Mouse (Mus musculus) lung, embryonic 14.5 days (tissue): ENCODE results near the gene Spire2. TPM values are rescaled to one million over a fixed set of nuclear protein-coding genes. Genes with fewer than 3 reads are reported as not detected.
A peak's percentile ranks its signal among the peaks of the same experiment; 100 is the strongest.

Source experiments
- ATAC-seq: fragments of 200-750 bp; cut with Nextera tagmentation; 2 replicates; pipeline ENCODE4 v1.8.0; 2017; ENCODE audit warnings: mild to moderate bottlenecking, moderate TSS enrichment, moderate library complexity; ENCODE audit not compliant: insufficient read depth
- DNase-seq: peaks from one replicate; pipeline ENCODE4 v3.0.0-alpha.2; 2015
- H3K27ac ChIP-seq: fragments of 300-500 bp; sonication (generic); 2 replicates; pipeline ENCODE4 v1.5.1; 2014; ENCODE audit warnings: low read depth, mild to moderate bottlenecking, moderate library complexity
- H3K27me3 ChIP-seq: fragments of 300-500 bp; sonication (generic); 2 replicates; pipeline ENCODE4 v1.6.1; 2014; ENCODE audit warnings: low read length, control low read depth; ENCODE audit not compliant: insufficient read depth
- H3K36me3 ChIP-seq: fragments of 300-500 bp; sonication (generic); 2 replicates; pipeline ENCODE4 v1.6.1; 2014; ENCODE audit warnings: control low read depth; ENCODE audit not compliant: insufficient read depth
- H3K4me1 ChIP-seq: fragments of 300-500 bp; sonication (generic); 2 replicates; pipeline ENCODE4 v1.6.1; 2014; ENCODE audit warnings: antibody characterized with exemption, control low read depth; ENCODE audit not compliant: insufficient read depth
- H3K4me2 ChIP-seq: fragments of 300-500 bp; sonication (generic); 2 replicates; pipeline ENCODE4 v1.6.1; 2014; ENCODE audit warnings: mild to moderate bottlenecking
- H3K4me3 ChIP-seq: fragments of 300-500 bp; sonication (generic); 2 replicates; pipeline ENCODE4 v1.5.1; 2014; ENCODE audit warnings: low read depth, low read length
- H3K9ac ChIP-seq: fragments of 300-500 bp; sonication (generic); 2 replicates; pipeline ENCODE4 v1.6.1; 2014
- H3K9me3 ChIP-seq: fragments of 300-500 bp; sonication (generic); 2 replicates; pipeline ENCODE4 v1.6.1; 2016; ENCODE audit warnings: low read depth, low read length, control low read depth
- CTCF ChIP-seq: IDR thresholded peaks from 2 replicates; pipeline ENCODE4 v1.5.1; 2016; ENCODE audit warnings: antibody characterized with exemption, low read depth
- WGBS: fragments of 180-500 bp; shearing (Covaris S2); extraction: QIAGEN DNeasy Blood & Tissue Kit; methylation state at CpG from one replicate; pipeline ENCODE4 v1.1.7; 2014; 5-methylcytosine and 5-hydroxymethylcytosine counted together
- polyA plus RNA-seq: library from polyadenylated mRNA; unstranded; fragments of >200 nt; fragmentation: Nextera tagmentation; extraction: Ambion mirVana; gene quantifications from 2 replicates; pipeline ENCODE4 v1.2.1, GENCODE M21; 2014

Spire2 gene
- polyA plus RNA-seq, 1 experiment from 2014 or later: 1.7 TPM

- Histone ChIP-seq H3K4me2 (no peak overlapping the region), H3K36me3 (no peaks in the 10 kb centered on the region), H3K9ac (no peak overlapping the region), H3K4me3 (no peak overlapping the region), H3K27me3 (peaks cover 31% of the 10 kb centered on the region), H3K9me3 (no peaks in the 10 kb centered on the region), H3K27ac (no peak overlapping the region), H3K4me1 (no peaks in the 10 kb centered on the region)
- TF ChIP-seq CTCF: peak; percentile 33
- DNase-seq (peak; percentile 49), ATAC-seq (no peak)
- WGBS: 76% methylated on average over 8 of the region's 8 CpGs
Measured at GRCm38 (mm10) chr8:123415967-123416943, 83.7 kb downstream of the Spire2 start.

- TF ChIP-seq CTCF: no peak
- H3K4me2 ChIP-seq: no peak overlapping the region
Measured at GRCm38 (mm10) chr8:123416944-123417555, 84.5 kb downstream of the Spire2 start.

More at GRCm38 (mm10) chr8:123416944-123417555, 84.5 kb downstream of the Spire2 start:
- ATAC-seq: no peak
- Histone ChIP-seq H3K4me3 (no peak overlapping the region), H3K9ac (no peak overlapping the region), H3K9me3 (no peaks in the 10 kb centered on the region), H3K36me3 (no peaks in the 10 kb centered on the region), H3K27ac (no peak overlapping the region), H3K27me3 (peaks cover 23% of the 10 kb centered on the region), H3K4me1 (no peaks in the 10 kb centered on the region)
- DNase-seq: no peak
- WGBS: 73% methylated on average over 8 of the region's 8 CpGs

Other genes with a start within 250 kb of the Spire2 start
- gene Rpl13, start 230.4 kb upstream of the Spire2 start, polyA plus RNA-seq: 1,722 and 1,770 TPM in 2 replicates
- 0.24 and 0.49 TPM in 2 replicates for gene Cpne7, start 215.3 kb upstream of the Spire2 start, polyA plus RNA-seq
- gene Sult5a1, start 174.4 kb upstream of the Spire2 start, polyA plus RNA-seq: 16.3 and 17.8 TPM in 2 replicates
- gene Dpep1, start 146.5 kb upstream of the Spire2 start, polyA plus RNA-seq: 1.0 and 1.1 TPM in 2 replicates
- gene Chmp1a, start 120.0 kb upstream of the Spire2 start, polyA plus RNA-seq: 102 and 108 TPM in 2 replicates
- 3.1 and 4.8 TPM in 2 replicates for gene Spata33, start 119.9 kb upstream of the Spire2 start, polyA plus RNA-seq
- gene Cdk10, start 107.9 kb upstream of the Spire2 start, polyA plus RNA-seq: 33.2 and 36.3 TPM in 2 replicates
- 2.3 and 4.1 TPM in 2 replicates for gene Spata2l, start 96.5 kb upstream of the Spire2 start, polyA plus RNA-seq
- 19.7 and 26.6 TPM in 2 replicates for gene Zfp276, start 78.5 kb upstream of the Spire2 start, polyA plus RNA-seq
- 25.9 and 28.1 TPM in 2 replicates for gene Vps9d1, start 78.4 kb upstream of the Spire2 start, polyA plus RNA-seq
- 40.0 and 41.6 TPM in 2 replicates for gene Fanca, start 14.1 kb upstream of the Spire2 start, polyA plus RNA-seq
- 144 and 146 TPM in 2 replicates for gene Tcf25, start 41.0 kb downstream of the Spire2 start, polyA plus RNA-seq
- gene Mc1r, start 74.4 kb downstream of the Spire2 start, polyA plus RNA-seq: not detected in 2 replicates
- 1.7 and 3.0 TPM in 2 replicates for gene Tubb3, start 78.7 kb downstream of the Spire2 start, polyA plus RNA-seq
- 34.1 and 34.3 TPM in 2 replicates for gene Def8, start 90.8 kb downstream of the Spire2 start, polyA plus RNA-seq
- gene Afg3l1, start 145.2 kb downstream of the Spire2 start, polyA plus RNA-seq: 39.4 and 40.9 TPM in 2 replicates
- gene Dbndd1, start 182.8 kb downstream of the Spire2 start, polyA plus RNA-seq: 2.2 and 3.4 TPM in 2 replicates
- 29.8 and 30.6 TPM in 2 replicates for gene Gas8, start 186.1 kb downstream of the Spire2 start, polyA plus RNA-seq